Mouse (Mus musculus): ENCODE data around the gene H2-D1. TPM values are rescaled to one million over a fixed set of nuclear protein-coding genes. Genes with fewer than 3 reads are reported as not detected.
A peak's percentile ranks its signal among the peaks of the same experiment; 100 is the strongest.
"Not testable (repeated sequence)": the region's sequence is repeated elsewhere in the genome, so short reads cannot be mapped to it uniquely, and the experiment has no call there.

Gene H2-D1
- polyA plus RNA-seq, 2 experiments = 37.1 to 57.2 TPM

DNA sequence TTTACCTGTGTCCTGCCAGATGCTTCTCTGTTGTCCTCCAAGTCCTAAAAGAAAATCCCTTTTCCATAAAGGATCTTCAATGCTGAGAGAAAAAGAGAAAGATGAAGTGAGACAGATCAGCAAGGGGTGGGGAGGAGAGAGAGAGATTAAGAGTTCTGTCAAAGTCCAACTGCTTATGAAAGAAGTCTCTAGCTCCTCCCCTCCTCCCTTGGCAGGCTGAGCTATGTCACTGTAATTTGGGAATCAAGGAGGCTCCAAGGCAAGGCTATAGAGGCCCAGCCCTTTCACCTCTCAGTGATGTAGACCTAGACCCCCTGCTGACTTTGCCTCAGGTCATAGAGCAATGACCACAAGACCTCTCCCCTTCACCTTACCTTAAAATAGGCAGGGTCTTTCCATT lies 22.9 kb downstream of the H2-D1 start:
- Histone ChIP-seq H3K4me3 (ENCODE audit: insufficient read depth in 1 of 2, low read depth in 2 of 2, low read length in 2 of 2) (no peak overlapping the region), H3K27ac (no peak overlapping the region), H3K9me3 (ENCODE audit: control insufficient read depth, low read length) (no peaks in the 10 kb centered on the region), H3K27me3 (ENCODE audit: control insufficient read depth, insufficient read depth, low read length) (no peaks in the 10 kb centered on the region), H3K9ac (replicated peaks) (no peak overlapping the region), H3K4me1 (replicated peaks; ENCODE audit: control insufficient read depth in 2 of 2, insufficient read depth in 2 of 2, low read length in 1 of 2) (no peaks in the 10 kb centered on the region), H3K36me3 (replicated peaks; ENCODE audit: control insufficient read depth, insufficient read depth, low read depth) (no peaks in the 10 kb centered on the region), H3K4me2 (ENCODE audit: low read depth) (no peak overlapping the region)
- ATAC-seq (ENCODE audit: insufficient read depth) = no peak
- DNase-seq (ENCODE audit: low read depth in 3 of 3, low spot score in 3 of 3) = no peak
- TF ChIP-seq CTCF (IDR thresholded peaks at IDR 0.05; ENCODE audit: low read depth) (no peak), EP300 (IDR thresholded peaks at IDR 0.05; ENCODE audit: low read depth) (no peak)

- H3K9me3 ChIP-seq (ENCODE audit: control insufficient read depth, low read length); DNase-seq (ENCODE audit: low read depth in 3 of 3, low spot score in 3 of 3); H3K36me3 ChIP-seq (replicated peaks; ENCODE audit: control insufficient read depth, insufficient read depth, low read depth); H3K4me2 ChIP-seq (ENCODE audit: low read depth); H3K27ac ChIP-seq; ATAC-seq (ENCODE audit: insufficient read depth); H3K9ac ChIP-seq (replicated peaks); H3K27me3 ChIP-seq (ENCODE audit: control insufficient read depth, insufficient read depth, low read length); H3K4me1 ChIP-seq (replicated peaks; ENCODE audit: control insufficient read depth in 2 of 2, insufficient read depth in 2 of 2, low read length in 1 of 2); H3K4me3 ChIP-seq (ENCODE audit: insufficient read depth in 1 of 2, low read depth in 2 of 2, low read length in 2 of 2): not testable (repeated sequence)
- TF ChIP-seq CTCF (IDR thresholded peaks at IDR 0.05; ENCODE audit: low read depth) = peak; percentile 86
- 2% methylated on average over 5 of the region's 5 CpGs for WGBS (ENCODE audit: insufficient replicate concordance)
Observed at GRCm38 (mm10) chr17:35295796-35296195, 33.3 kb downstream of the H2-D1 start.

- peak; percentile 51 for TF ChIP-seq CTCF (IDR thresholded peaks at IDR 0.05; ENCODE audit: low read depth)
- not testable (repeated sequence) for H3K4me3 ChIP-seq (ENCODE audit: insufficient read depth in 1 of 2, low read depth in 2 of 2, low read length in 2 of 2); ATAC-seq (ENCODE audit: insufficient read depth); H3K36me3 ChIP-seq (replicated peaks; ENCODE audit: control insufficient read depth, insufficient read depth, low read depth); H3K4me1 ChIP-seq (replicated peaks; ENCODE audit: control insufficient read depth in 2 of 2, insufficient read depth in 2 of 2, low read length in 1 of 2); H3K9me3 ChIP-seq (ENCODE audit: control insufficient read depth, low read length); DNase-seq (ENCODE audit: low read depth in 3 of 3, low spot score in 3 of 3); H3K9ac ChIP-seq (replicated peaks); H3K27ac ChIP-seq; H3K27me3 ChIP-seq (ENCODE audit: control insufficient read depth, insufficient read depth, low read length); H3K4me2 ChIP-seq (ENCODE audit: low read depth)
- 66% methylated on average over 7 of the region's 7 CpGs for WGBS (ENCODE audit: insufficient replicate concordance)
Observed at GRCm38 (mm10) chr17:35300261-35300945, 37.9 kb downstream of the H2-D1 start.

DNA sequence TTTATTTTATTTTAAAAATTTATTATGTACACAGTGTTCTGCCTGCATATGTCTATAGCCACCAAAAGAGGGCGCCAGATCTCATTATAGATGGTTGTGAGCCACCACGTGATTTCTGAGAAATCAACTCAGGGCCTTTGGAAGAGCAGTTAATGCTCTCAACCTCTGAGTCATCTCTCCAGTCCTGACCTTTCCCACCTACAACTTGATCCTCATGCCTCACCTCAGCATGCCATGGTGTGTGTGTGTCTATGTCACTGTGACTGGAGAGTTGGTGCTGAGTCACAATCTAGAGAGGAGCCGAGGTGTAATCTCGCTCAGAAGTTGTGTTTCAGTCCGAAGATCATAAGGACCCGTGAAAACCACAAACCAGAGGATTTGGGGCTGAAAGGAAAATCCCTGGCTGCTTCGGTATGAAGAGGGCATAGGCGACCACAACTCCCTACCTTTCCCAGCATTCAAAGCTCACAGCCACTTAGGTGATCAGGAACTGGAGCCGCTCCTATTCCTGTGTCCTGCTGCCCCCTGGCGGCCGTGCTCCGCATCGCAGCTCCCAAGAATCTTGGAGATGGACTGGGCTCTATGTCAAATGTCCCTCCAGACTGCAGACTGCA lies 39.2 kb downstream of the H2-D1 start:
- Histone ChIP-seq H3K4me3 (ENCODE audit: insufficient read depth in 1 of 2, low read depth in 2 of 2, low read length in 2 of 2) (no peak overlapping the region), H3K27ac (no peak overlapping the region), H3K9me3 (ENCODE audit: control insufficient read depth, low read length) (no peaks in the 10 kb centered on the region), H3K4me1 (replicated peaks; ENCODE audit: control insufficient read depth in 2 of 2, insufficient read depth in 2 of 2, low read length in 1 of 2) (peaks cover 0 to 3% of the 10 kb centered on the region in 2 experiments; a peak in 2 of 4 replicates), H3K9ac (replicated peaks) (no peak overlapping the region), H3K27me3 (ENCODE audit: control insufficient read depth, insufficient read depth, low read length) (no peaks in the 10 kb centered on the region), H3K36me3 (replicated peaks; ENCODE audit: control insufficient read depth, insufficient read depth, low read depth) (no peaks in the 10 kb centered on the region), H3K4me2 (ENCODE audit: low read depth) (no peak overlapping the region)
- ATAC-seq (ENCODE audit: insufficient read depth) (no peak), DNase-seq (ENCODE audit: low read depth in 3 of 3, low spot score in 3 of 3) (peak; percentile 28 to 52 (median 37))
- 18% methylated on average over 13 of the region's 13 CpGs for WGBS (ENCODE audit: insufficient replicate concordance)
- no peak for TF ChIP-seq EP300 (IDR thresholded peaks at IDR 0.05; ENCODE audit: low read depth)
- TF ChIP-seq CTCF (IDR thresholded peaks at IDR 0.05; ENCODE audit: low read depth) = peak; percentile 96

- 38% methylated on average over 2 of the region's 2 CpGs for WGBS (ENCODE audit: insufficient replicate concordance)
Observed at GRCm38 (mm10) chr17:35303271-35303670, 40.7 kb downstream of the H2-D1 start.

More at GRCm38 (mm10) chr17:35303271-35303670, 40.7 kb downstream of the H2-D1 start:
- H3K4me3 ChIP-seq (ENCODE audit: insufficient read depth in 1 of 2, low read depth in 2 of 2, low read length in 2 of 2) = no peak overlapping the region
- no peak overlapping the region for H3K4me2 ChIP-seq (ENCODE audit: low read depth)
- H3K27ac ChIP-seq = no peak overlapping the region
- H3K27me3 ChIP-seq (ENCODE audit: control insufficient read depth, insufficient read depth, low read length) = no peaks in the 10 kb centered on the region
- H3K36me3 ChIP-seq (replicated peaks; ENCODE audit: control insufficient read depth, insufficient read depth, low read depth) = no peaks in the 10 kb centered on the region
- H3K4me1 ChIP-seq (replicated peaks; ENCODE audit: control insufficient read depth in 2 of 2, insufficient read depth in 2 of 2, low read length in 1 of 2) = peaks cover 0 to 3% of the 10 kb centered on the region in 2 experiments; a peak in 2 of 4 replicates
- DNase-seq (ENCODE audit: low read depth in 3 of 3, low spot score in 3 of 3) = no peak
- H3K9ac ChIP-seq (replicated peaks) = no peak overlapping the region
- H3K9me3 ChIP-seq (ENCODE audit: control insufficient read depth, low read length) = no peaks in the 10 kb centered on the region
- TF ChIP-seq CTCF (IDR thresholded peaks at IDR 0.05; ENCODE audit: low read depth) (no peak), EP300 (IDR thresholded peaks at IDR 0.05; ENCODE audit: low read depth) (no peak)
- no peak for ATAC-seq (ENCODE audit: insufficient read depth)
